ENCODE assay signal across 32 mouse cellular contexts in genomic region chr1:171635696-171636095, GRCm38 (mm10). TPM values are rescaled to one million over a fixed set of nuclear protein-coding genes. Genes with fewer than 3 reads are reported as not detected.
"Had no signal": no experiment of that assay in that cellular context is flagged by ENCODE, and none has a peak within 500 bp of the region (broad histone marks: within the 10 kb centered on the region; RNA-seq: fewer than 3 reads in every experiment).

No protein-coding gene starts in this region.

- H3K36me3 ChIP-seq: hindbrain, embryonic 10.5 days; hindbrain, embryonic 12.5 days; intestine, embryonic 15.5 days; limb, embryonic 10.5 days; limb, embryonic 12.5 days; liver, embryonic 13.5 days; liver, embryonic 15.5 days had no signal

- H3K9me3 ChIP-seq: hindbrain, embryonic 10.5 days; hindbrain, embryonic 12.5 days; intestine, embryonic 15.5 days; limb, embryonic 10.5 days; limb, embryonic 12.5 days; liver, embryonic 13.5 days; liver, embryonic 15.5 days had no signal

- H3K27ac ChIP-seq: gastrocnemius, adult 2 months; heart, adult 2 months; hindbrain, embryonic 10.5 days; hindbrain, embryonic 12.5 days; hindbrain, embryonic 14.5 days; intestine, embryonic 15.5 days; layer of hippocampus, adult 2 months; left cerebral cortex, adult 2 months; limb, embryonic 10.5 days; limb, embryonic 12.5 days; liver, embryonic 13.5 days; liver, embryonic 15.5 days had no signal

- H3K9ac ChIP-seq: hindbrain, embryonic 12.5 days; hindbrain, embryonic 14.5 days; intestine, embryonic 15.5 days; limb, embryonic 12.5 days; liver, embryonic 13.5 days; liver, embryonic 15.5 days; liver, postnatal 0 days had no signal

- H3K4me2 ChIP-seq: heart, embryonic 11.5 days; hindbrain, embryonic 12.5 days; hindbrain, embryonic 14.5 days; intestine, embryonic 15.5 days; limb, embryonic 12.5 days; liver, embryonic 11.5 days; liver, embryonic 13.5 days; liver, embryonic 15.5 days had no signal

- H3K4me1 ChIP-seq: hindbrain, embryonic 10.5 days; hindbrain, embryonic 12.5 days; intestine, embryonic 15.5 days; limb, embryonic 10.5 days; limb, embryonic 12.5 days; liver, embryonic 13.5 days; liver, embryonic 15.5 days had no signal

- DNase-seq: gastrocnemius, adult 2 months; gastrocnemius, postnatal 10 days; gastrocnemius, postnatal 25 days; heart, adult 2 months; heart, postnatal 10 days; heart, postnatal 4 days; kidney, adult 8-10 months; kidney, postnatal 25 days; kidney, postnatal 4 days; liver; liver, embryonic 13.5 days; liver, postnatal 0 days had no signal

- H3K27me3 ChIP-seq: hindbrain, embryonic 12.5 days; intestine, embryonic 15.5 days; limb, embryonic 12.5 days; liver, embryonic 13.5 days; liver, embryonic 15.5 days had no signal

- H3K4me3 ChIP-seq: gastrocnemius, adult 2 months; heart, adult 2 months; hindbrain, embryonic 10.5 days; hindbrain, embryonic 12.5 days; intestine, embryonic 15.5 days; layer of hippocampus, adult 2 months; left cerebral cortex, adult 2 months; limb, embryonic 10.5 days; limb, embryonic 12.5 days; liver, embryonic 13.5 days; liver, embryonic 15.5 days had no signal

- ATAC-seq: forebrain, embryonic 16.5 days; hindbrain, embryonic 16.5 days; inflammation-experienced regulatory T-cells, adult 6 months; intestine, embryonic 15.5 days; intestine, postnatal 0 days; liver, postnatal 0 days had no signal

RNA-seq across cellular contexts. Expression of gene Slamf7, which starts 17.1 kb away (rescaled TPM):
- total RNA-seq: gastrocnemius, postnatal 25 days; heart, postnatal 4 days; layer of hippocampus, adult 2 months; layer of hippocampus, postnatal 10 days; layer of hippocampus, postnatal 25 days; left cerebral cortex, postnatal 36 days had no signal
- polyA plus RNA-seq: forebrain, embryonic 16.5 days; heart, embryonic 11.5 days; heart, embryonic 14.5 days; hindbrain, embryonic 10.5 days; hindbrain, embryonic 12.5 days; hindbrain, embryonic 14.5 days; hindbrain, embryonic 16.5 days; limb, embryonic 10.5 days; limb, embryonic 12.5 days; liver, embryonic 11.5 days; liver, embryonic 13.5 days had no signal

RNA-seq across cellular contexts. Expression of gene Ly9, which starts 28.5 kb away (rescaled TPM):
- total RNA-seq: gastrocnemius, adult 2 months; layer of hippocampus, adult 2 months; left cerebral cortex, adult 2 months; left cerebral cortex, postnatal 14 days; left cerebral cortex, postnatal 36 days had no signal
- polyA plus RNA-seq: forebrain, embryonic 16.5 days; heart, embryonic 11.5 days; heart, embryonic 14.5 days; hindbrain, embryonic 12.5 days; hindbrain, embryonic 14.5 days; limb, embryonic 10.5 days had no signal

RNA-seq across cellular contexts. Expression of gene Cd48, which starts 46.1 kb away (rescaled TPM):
- total RNA-seq: layer of hippocampus, adult 2 months had no signal
